Mouse (Mus musculus) natural killer cell, adult 2 months (primary cell): ENCODE measurements around the gene Gm20422.
A peak's percentile ranks its signal among the peaks of the same experiment; 100 is the strongest.

Experiments used
- DNase-seq, 2 experiments: peaks; one replicate each; pipeline ENCODE4 v3.0.0; 2022; ENCODE audit warnings: low spot score in 2 of 2

Gene Gm20422

GRCm38 (mm10) chr8:69793666-69794065 is 19.0 kb upstream of the Gm20422 start:
- DNase-seq, result no peak

GRCm38 (mm10) chr8:69791415-69792068 is 16.9 kb upstream of the Gm20422 start:
- DNase-seq, result no peak

GRCm38 (mm10) chr8:69790773-69791367 is 16.2 kb upstream of the Gm20422 start, which contains the start of the genes Atp13a1 and Zfp866:
TSS of gene Atp13a1 (plus strand) at chr8:69791163.
TSS of gene Zfp866 (minus strand) at chr8:69791178.
- DNase-seq, result peak; percentile 85 to 89

- DNase-seq, result no peak
Measured at GRCm38 (mm10) chr8:69790364-69790763, 15.7 kb upstream of the Gm20422 start.

- DNase-seq, result no peak
Measured at GRCm38 (mm10) chr8:69789731-69790130, 15.0 kb upstream of the Gm20422 start.

- no peak for DNase-seq
Measured at GRCm38 (mm10) chr8:69789105-69789504, 14.4 kb upstream of the Gm20422 start.

GRCm38 (mm10) chr8:69777111-69777510 is 2.4 kb upstream of the Gm20422 start:
- DNase-seq, result no peak

GRCm38 (mm10) chr8:69775149-69775534 is 456 bp upstream of the Gm20422 start:
- no peak for DNase-seq

GRCm38 (mm10) chr8:69772106-69772505 is 2.6 kb downstream of the Gm20422 start:
- no peak for DNase-seq

- no peak for DNase-seq
Measured at GRCm38 (mm10) chr8:69771221-69771620, 3.5 kb downstream of the Gm20422 start.

GRCm38 (mm10) chr8:69761814-69762445 is 12.8 kb downstream of the Gm20422 start:
- DNase-seq, result no peak

GRCm38 (mm10) chr8:69758316-69758715 is 16.4 kb downstream of the Gm20422 start:
- DNase-seq, result no peak

GRCm38 (mm10) chr8:69752437-69752836 is 22.2 kb downstream of the Gm20422 start:
- DNase-seq, result no peak

- peak; percentile 97 to 98 for DNase-seq
Measured at GRCm38 (mm10) chr8:69749544-69750454, 24.9 kb downstream of the Gm20422 start, which contains the start of gene Zfp963. TSS of gene Zfp963 (minus strand) at chr8:69749970.

- DNase-seq, result no peak
Measured at GRCm38 (mm10) chr8:69741231-69741630, 33.5 kb downstream of the Gm20422 start.

- no peak for DNase-seq
Measured at GRCm38 (mm10) chr8:69740763-69741162, 33.9 kb downstream of the Gm20422 start.

- no peak for DNase-seq
Measured at GRCm38 (mm10) chr8:69735495-69735894, 39.2 kb downstream of the Gm20422 start.

- DNase-seq, result no peak
Measured at GRCm38 (mm10) chr8:69717232-69717580, 57.5 kb downstream of the Gm20422 start.

- peak; percentile 95 for DNase-seq
Measured at GRCm38 (mm10) chr8:69716403-69717231, 58.1 kb downstream of the Gm20422 start.

- DNase-seq, result no peak
Measured at GRCm38 (mm10) chr8:69715366-69715765, 59.3 kb downstream of the Gm20422 start.

- no peak for DNase-seq
Measured at GRCm38 (mm10) chr8:69713516-69713915, 61.2 kb downstream of the Gm20422 start.
